Mouse (Mus musculus): Measurements from ENCODE around the gene Rasgef1b. TPM values are rescaled to one million over a fixed set of nuclear protein-coding genes. Genes with fewer than 3 reads are reported as not detected.

Rasgef1b gene
- polyA plus RNA-seq, 1 experiment from 2014 or later: 59.7 TPM

GRCm38 (mm10) chr5:99413851-99414250, 315.0 kb downstream of the Rasgef1b start:
- ATAC-seq: no peak
- Histone ChIP-seq H3K9ac (ENCODE audit: low read depth, low read length) (no peak overlapping the region), H3K4me1 (ENCODE audit: control insufficient read depth, insufficient read depth, low read length) (no peaks in the 10 kb centered on the region), H3K27me3 (ENCODE audit: control insufficient read depth, insufficient read depth, low read depth, low read length) (no peaks in the 10 kb centered on the region), H3K27ac (ENCODE audit: low read length) (no peak overlapping the region), H3K4me3 (ENCODE audit: low read depth, low read length) (no peak overlapping the region), H3K9me3 (replicated peaks; ENCODE audit: control insufficient read depth, low read length, poor library complexity, severe bottlenecking) (no peaks in the 10 kb centered on the region), H3K4me2 (ENCODE audit: low read length) (no peak overlapping the region), H3K36me3 (ENCODE audit: control insufficient read depth, insufficient read depth, low read length) (no peaks in the 10 kb centered on the region)
- 61% methylated on average over 1 of the region's 1 CpGs for WGBS

DNA sequence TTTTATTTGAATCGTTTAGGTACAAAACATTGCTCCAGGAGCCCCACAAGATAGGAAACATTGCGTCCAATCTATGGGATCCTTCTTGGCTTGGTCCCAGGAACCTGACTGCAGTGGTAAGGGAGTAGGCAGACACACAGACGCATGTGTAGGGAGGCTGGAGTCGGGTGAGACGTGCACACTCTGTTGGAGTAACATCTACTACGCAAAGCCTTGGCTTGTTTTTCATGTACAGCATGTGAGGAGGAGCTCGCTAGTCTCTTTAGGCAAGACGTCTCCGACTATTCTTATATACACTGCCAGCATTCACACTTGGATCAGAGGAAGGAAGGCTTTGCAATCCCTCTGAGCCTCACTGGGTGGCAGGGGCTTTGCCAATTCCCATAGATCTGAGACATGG, 315.5 kb downstream of the Rasgef1b start:
- no peak overlapping the region for H3K4me3 ChIP-seq (ENCODE audit: low read depth, low read length)
- H3K36me3 ChIP-seq (ENCODE audit: control insufficient read depth, insufficient read depth, low read length): no peaks in the 10 kb centered on the region
- H3K4me1 ChIP-seq (ENCODE audit: control insufficient read depth, insufficient read depth, low read length): no peaks in the 10 kb centered on the region
- 90% methylated on average over 9 of the region's 9 CpGs for WGBS
- no peak overlapping the region for H3K9ac ChIP-seq (ENCODE audit: low read depth, low read length)
- no peak overlapping the region for H3K4me2 ChIP-seq (ENCODE audit: low read length)
- ATAC-seq: no peak
- no peaks in the 10 kb centered on the region for H3K9me3 ChIP-seq (replicated peaks; ENCODE audit: control insufficient read depth, low read length, poor library complexity, severe bottlenecking)
- no peak overlapping the region for H3K27ac ChIP-seq (ENCODE audit: low read length)
- H3K27me3 ChIP-seq (ENCODE audit: control insufficient read depth, insufficient read depth, low read depth, low read length): no peaks in the 10 kb centered on the region

DNA sequence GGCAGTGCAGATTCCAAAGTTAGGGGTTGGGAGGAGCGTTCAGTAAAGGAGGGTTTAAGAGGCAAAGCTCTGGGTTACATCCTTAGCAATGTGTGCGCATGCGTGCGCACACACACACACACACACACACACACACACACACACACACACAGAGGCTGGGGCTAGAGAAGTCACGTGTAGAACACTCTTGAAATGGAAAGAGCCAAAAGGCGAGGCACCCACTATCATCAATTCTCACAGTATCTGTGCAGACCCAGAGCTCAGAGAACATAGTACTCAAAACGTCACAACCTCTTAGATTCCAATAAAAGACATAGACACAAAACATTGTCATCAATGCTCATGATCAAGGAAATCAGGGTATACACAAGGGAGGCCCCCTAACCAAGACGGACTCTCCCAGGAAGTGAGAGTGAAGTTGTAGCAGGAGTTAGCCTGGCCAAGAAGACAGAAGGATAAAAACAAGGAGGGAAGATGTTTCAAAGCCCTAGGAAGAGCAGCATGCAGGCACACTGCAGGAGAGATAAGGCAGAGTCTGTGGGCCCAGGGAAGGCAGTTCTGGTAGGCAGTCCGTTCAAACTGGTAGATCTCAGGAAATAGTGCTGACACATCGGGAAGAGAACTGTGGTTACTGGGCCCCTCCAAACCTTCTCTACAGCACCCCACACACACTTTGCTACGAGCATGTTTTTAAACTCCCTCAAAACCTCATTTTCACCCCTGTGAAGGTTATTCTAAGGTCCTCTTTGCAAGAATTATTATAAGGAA, 324.3 kb downstream of the Rasgef1b start:
- no peaks in the 10 kb centered on the region for H3K36me3 ChIP-seq (ENCODE audit: control insufficient read depth, insufficient read depth, low read length)
- WGBS: 91% methylated on average over 11 of the region's 11 CpGs
- ATAC-seq: no peak
- no peak overlapping the region for H3K9ac ChIP-seq (ENCODE audit: low read depth, low read length)
- H3K27me3 ChIP-seq (ENCODE audit: control insufficient read depth, insufficient read depth, low read depth, low read length): no peaks in the 10 kb centered on the region
- H3K27ac ChIP-seq (ENCODE audit: low read length): no peak overlapping the region
- H3K9me3 ChIP-seq (replicated peaks; ENCODE audit: control insufficient read depth, low read length, poor library complexity, severe bottlenecking): no peaks in the 10 kb centered on the region
- H3K4me2 ChIP-seq (ENCODE audit: low read length): no peak overlapping the region
- H3K4me1 ChIP-seq (ENCODE audit: control insufficient read depth, insufficient read depth, low read length): peaks cover 21% of the 10 kb centered on the region
- no peak overlapping the region for H3K4me3 ChIP-seq (ENCODE audit: low read depth, low read length)

DNA sequence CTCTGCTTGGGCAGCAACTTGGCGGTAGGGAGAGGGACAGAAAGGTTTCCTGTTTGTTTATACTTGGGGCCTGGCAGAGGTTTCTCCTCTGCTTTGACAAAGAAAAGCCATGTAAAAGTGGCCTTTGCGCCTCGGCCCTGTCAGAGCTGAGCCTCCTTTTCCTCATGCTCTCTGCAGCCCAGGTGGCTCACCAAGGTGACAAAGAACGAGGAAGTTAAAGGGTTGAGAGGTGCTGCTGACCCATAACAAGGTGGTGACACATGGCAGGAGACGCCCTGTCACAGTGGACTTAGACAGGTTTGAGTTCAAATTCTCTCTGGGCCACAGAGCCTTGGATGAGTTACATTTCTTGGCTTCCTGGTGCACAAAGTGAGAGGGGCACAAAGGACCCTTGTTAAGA, 325.5 kb downstream of the Rasgef1b start:
- H3K4me1 ChIP-seq (ENCODE audit: control insufficient read depth, insufficient read depth, low read length): peaks cover 21% of the 10 kb centered on the region
- no peak overlapping the region for H3K4me2 ChIP-seq (ENCODE audit: low read length)
- 58% methylated on average over 5 of the region's 5 CpGs for WGBS
- no peaks in the 10 kb centered on the region for H3K9me3 ChIP-seq (replicated peaks; ENCODE audit: control insufficient read depth, low read length, poor library complexity, severe bottlenecking)
- H3K36me3 ChIP-seq (ENCODE audit: control insufficient read depth, insufficient read depth, low read length): no peaks in the 10 kb centered on the region
- no peak for ATAC-seq
- H3K27ac ChIP-seq (ENCODE audit: low read length): peak overlapping the region; percentile 61
- H3K9ac ChIP-seq (ENCODE audit: low read depth, low read length): no peak overlapping the region
- H3K4me3 ChIP-seq (ENCODE audit: low read depth, low read length): no peak overlapping the region
- H3K27me3 ChIP-seq (ENCODE audit: control insufficient read depth, insufficient read depth, low read depth, low read length): no peaks in the 10 kb centered on the region

- Histone ChIP-seq H3K4me1 (ENCODE audit: control insufficient read depth, insufficient read depth, low read length) (peaks cover 21% of the 10 kb centered on the region), H3K36me3 (ENCODE audit: control insufficient read depth, insufficient read depth, low read length) (no peaks in the 10 kb centered on the region), H3K9me3 (replicated peaks; ENCODE audit: control insufficient read depth, low read length, poor library complexity, severe bottlenecking) (no peaks in the 10 kb centered on the region), H3K4me2 (ENCODE audit: low read length) (no peak overlapping the region), H3K4me3 (ENCODE audit: low read depth, low read length) (no peak overlapping the region), H3K9ac (ENCODE audit: low read depth, low read length) (no peak overlapping the region), H3K27me3 (ENCODE audit: control insufficient read depth, insufficient read depth, low read depth, low read length) (no peaks in the 10 kb centered on the region), H3K27ac (ENCODE audit: low read length) (peak overlapping the region; percentile 61)
- 9% methylated on average over 2 of the region's 2 CpGs for WGBS
- peak; percentile 75 for ATAC-seq
These were observed 326.1 kb downstream of the Rasgef1b start for GRCm38 (mm10) chr5:99402784-99403183.

DNA sequence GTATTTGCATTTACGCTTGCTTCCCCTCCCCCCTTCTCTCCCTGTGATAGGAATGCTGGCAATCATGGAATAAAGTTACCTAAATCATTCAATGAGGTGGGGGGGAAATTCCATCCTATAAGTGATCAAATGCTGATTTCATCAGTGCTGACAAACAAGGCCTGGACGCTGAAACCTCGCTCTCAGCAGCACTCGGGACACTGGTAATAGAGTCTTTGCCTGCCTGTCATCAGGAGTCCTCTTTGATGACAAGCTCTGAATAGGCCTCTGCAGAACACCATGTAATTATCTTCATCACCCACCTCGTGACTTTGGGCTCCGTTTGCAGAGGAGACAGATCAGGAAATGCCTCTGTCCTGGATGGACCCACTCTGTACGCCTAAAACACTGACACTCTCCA, 326.6 kb downstream of the Rasgef1b start:
- ATAC-seq: peak; percentile 61
- WGBS: 10% methylated on average over 7 of the region's 7 CpGs
- Histone ChIP-seq H3K27ac (ENCODE audit: low read length) (peak overlapping the region; percentile 61), H3K4me1 (ENCODE audit: control insufficient read depth, insufficient read depth, low read length) (peaks cover 21% of the 10 kb centered on the region), H3K4me2 (ENCODE audit: low read length) (no peak overlapping the region), H3K36me3 (ENCODE audit: control insufficient read depth, insufficient read depth, low read length) (no peaks in the 10 kb centered on the region), H3K9me3 (replicated peaks; ENCODE audit: control insufficient read depth, low read length, poor library complexity, severe bottlenecking) (no peaks in the 10 kb centered on the region), H3K4me3 (ENCODE audit: low read depth, low read length) (no peak overlapping the region), H3K27me3 (ENCODE audit: control insufficient read depth, insufficient read depth, low read depth, low read length) (no peaks in the 10 kb centered on the region), H3K9ac (ENCODE audit: low read depth, low read length) (no peak overlapping the region)

GRCm38 (mm10) chr5:99399855-99400626, 328.8 kb downstream of the Rasgef1b start:
- 63% methylated on average over 7 of the region's 7 CpGs for whole genome bisulfite sequencing
- Histone ChIP-seq H3K27ac (ENCODE audit: low read length) (no peak overlapping the region), H3K9ac (ENCODE audit: low read depth, low read length) (no peak overlapping the region), H3K4me1 (ENCODE audit: control insufficient read depth, insufficient read depth, low read length) (peaks cover 19% of the 10 kb centered on the region), H3K4me2 (ENCODE audit: low read length) (no peak overlapping the region), H3K36me3 (ENCODE audit: control insufficient read depth, insufficient read depth, low read length) (no peaks in the 10 kb centered on the region), H3K4me3 (ENCODE audit: low read depth, low read length) (no peak overlapping the region), H3K27me3 (ENCODE audit: control insufficient read depth, insufficient read depth, low read depth, low read length) (no peaks in the 10 kb centered on the region), H3K9me3 (replicated peaks; ENCODE audit: control insufficient read depth, low read length, poor library complexity, severe bottlenecking) (no peaks in the 10 kb centered on the region)
- ATAC-seq: no peak

DNA sequence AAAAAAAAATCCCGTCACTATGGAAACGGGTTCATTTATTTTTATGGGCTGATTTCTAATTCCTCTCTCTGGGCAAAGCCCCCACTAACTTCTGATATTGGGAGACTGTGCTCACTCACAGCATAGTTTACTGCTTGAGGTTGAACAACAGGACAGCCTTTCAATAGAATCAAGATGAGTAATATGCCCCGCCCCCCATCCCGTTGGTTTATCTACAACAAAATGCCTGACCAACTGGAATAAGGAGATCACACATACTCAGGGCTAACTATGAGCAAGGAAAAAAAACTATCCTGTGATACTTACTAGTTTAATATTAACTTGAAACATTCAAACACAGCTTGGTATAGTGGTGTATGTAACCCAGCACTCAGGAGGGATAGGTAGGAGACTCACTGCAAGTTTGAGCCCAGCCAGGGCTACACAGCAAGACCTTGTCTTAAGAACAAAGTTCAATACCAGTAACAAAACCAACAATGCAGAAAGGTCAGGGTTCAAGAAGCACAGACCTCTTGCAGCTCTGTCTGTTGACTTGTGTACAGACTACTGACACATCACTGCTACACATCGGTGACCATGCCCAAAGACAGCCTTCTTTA, 330.3 kb downstream of the Rasgef1b start:
- H3K27me3 ChIP-seq (ENCODE audit: control insufficient read depth, insufficient read depth, low read depth, low read length): peaks cover 7% of the 10 kb centered on the region; the same call in 1 of the 2 replicates
- H3K9me3 ChIP-seq (replicated peaks; ENCODE audit: control insufficient read depth, low read length, poor library complexity, severe bottlenecking): no peaks in the 10 kb centered on the region
- H3K4me1 ChIP-seq (ENCODE audit: control insufficient read depth, insufficient read depth, low read length): peaks cover 19% of the 10 kb centered on the region
- WGBS: 63% methylated on average over 5 of the region's 5 CpGs
- H3K4me2 ChIP-seq (ENCODE audit: low read length): no peak overlapping the region
- H3K9ac ChIP-seq (ENCODE audit: low read depth, low read length): no peak overlapping the region
- no peaks in the 10 kb centered on the region for H3K36me3 ChIP-seq (ENCODE audit: control insufficient read depth, insufficient read depth, low read length)
- H3K4me3 ChIP-seq (ENCODE audit: low read depth, low read length): no peak overlapping the region
- ATAC-seq: no peak
- no peak overlapping the region for H3K27ac ChIP-seq (ENCODE audit: low read length)

DNA sequence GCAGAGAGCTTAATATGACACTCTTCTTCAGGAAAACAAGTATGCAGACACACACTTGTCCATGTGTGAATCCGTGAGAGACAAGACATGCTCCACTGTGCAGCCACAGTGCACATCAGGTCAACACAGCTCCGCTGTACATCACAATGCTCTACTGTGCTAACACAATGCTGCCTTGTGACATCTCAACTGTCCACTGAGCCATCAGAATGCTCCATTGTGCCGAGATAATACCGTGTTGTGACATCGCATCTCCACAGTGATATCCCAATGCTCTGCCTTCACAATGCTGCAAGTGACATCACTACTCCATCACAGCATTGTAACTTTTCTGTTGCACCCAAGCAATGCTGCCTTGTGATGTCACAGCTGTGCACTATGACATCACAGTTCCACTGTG, 334.3 kb downstream of the Rasgef1b start:
- no peak overlapping the region for H3K9ac ChIP-seq (ENCODE audit: low read depth, low read length)
- ATAC-seq: no peak; the same call in 1 of the 2 replicates
- H3K4me1 ChIP-seq (ENCODE audit: control insufficient read depth, insufficient read depth, low read length): peaks cover 2% of the 10 kb centered on the region; the same call in 1 of the 2 replicates
- no peaks in the 10 kb centered on the region for H3K9me3 ChIP-seq (replicated peaks; ENCODE audit: control insufficient read depth, low read length, poor library complexity, severe bottlenecking)
- peaks cover 11% of the 10 kb centered on the region for H3K27me3 ChIP-seq (ENCODE audit: control insufficient read depth, insufficient read depth, low read depth, low read length)
- no peaks in the 10 kb centered on the region for H3K36me3 ChIP-seq (ENCODE audit: control insufficient read depth, insufficient read depth, low read length)
- no peak overlapping the region for H3K4me2 ChIP-seq (ENCODE audit: low read length)
- 90% methylated on average over 5 of the region's 5 CpGs for WGBS
- H3K4me3 ChIP-seq (ENCODE audit: low read depth, low read length): no peak overlapping the region
- H3K27ac ChIP-seq (ENCODE audit: low read length): no peak overlapping the region

All from midbrain, embryonic 16.5 days (tissue).